Mouse (Mus musculus) CH12.LX (cell line): ENCODE data around the gene Cidec. TPM values are rescaled to one million over a fixed set of nuclear protein-coding genes. Genes with fewer than 3 reads are reported as not detected.

ENCODE experiments used
- DNase-seq: peaks from one replicate; pipeline ENCODE4 v3.0.0-alpha.2; 2013; ENCODE audit errors: extremely low read depth
- H3K27ac ChIP-seq: 2 replicates; pipeline ENCODE4 v1.5.1; 2012; ENCODE audit warnings: low read depth, mild to moderate bottlenecking, control low read depth, moderate library complexity; ENCODE audit not compliant: insufficient read depth
- H3K27me3 ChIP-seq: replicated peaks from 2 replicates; pipeline ENCODE3; 2012; ENCODE audit warnings: inconsistent platforms
- H3K36me3 ChIP-seq, 2 experiments: replicated peaks in 1 of 2; 2 replicates each; pipeline versions ENCODE3 to v1.6.1; 2012; ENCODE audit warnings: inconsistent platforms in 1 of 2, low read length in 1 of 2, mild to moderate bottlenecking in 1 of 2, mixed read lengths in 1 of 2, moderate library complexity in 1 of 2; ENCODE audit not compliant: control insufficient read depth in 1 of 2, insufficient read depth in 1 of 2
- H3K4me1 ChIP-seq, 2 experiments: 2 replicates each; pipeline ENCODE4 v1.6.1; 2012; ENCODE audit warnings: inconsistent platforms in 1 of 2, moderate library complexity in 1 of 2; ENCODE audit not compliant: insufficient read depth in 2 of 2, control insufficient read depth in 1 of 2
- H3K4me2 ChIP-seq: 2 replicates; pipeline ENCODE4 v1.6.1; 2012; ENCODE audit warnings: low read depth, mild to moderate bottlenecking, control low read depth; ENCODE audit not compliant: poor library complexity, insufficient read depth, severe bottlenecking
- H3K4me3 ChIP-seq, 3 experiments: fragments of 150-350 bp in 1 of 3; sonication (generic) in 1 of 3; replicated peaks in 1 of 3; 2 replicates each; pipeline versions ENCODE3 to v1.5.1; 2011 to 2012; ENCODE audit warnings: low read depth in 2 of 3, low read length in 2 of 3, mild to moderate bottlenecking in 2 of 3, moderate library complexity in 2 of 3, control low read depth in 1 of 3, improper control_type of control experiment in 1 of 3, inconsistent platforms in 1 of 3, mixed read lengths in 1 of 3; ENCODE audit not compliant: poor library complexity in 1 of 3
- H3K79me2 ChIP-seq: replicated peaks from 2 replicates; pipeline ENCODE4 v1.6.1; 2012; ENCODE audit warnings: mild to moderate bottlenecking, moderate library complexity; ENCODE audit not compliant: control insufficient read depth, poor library complexity, insufficient read depth, severe bottlenecking; ENCODE audit errors: extremely low read depth
- H3K9ac ChIP-seq: 2 replicates; pipeline ENCODE4 v1.6.1; 2012; ENCODE audit warnings: low read depth, mild to moderate bottlenecking, control low read depth, moderate library complexity; ENCODE audit not compliant: insufficient read depth
- H3K9me3 ChIP-seq: replicated peaks from 2 replicates; pipeline ENCODE3; 2012; ENCODE audit warnings: low read length, inconsistent platforms, mixed read lengths
- BHLHE40 ChIP-seq: IDR thresholded peaks from 2 replicates; pipeline ENCODE4 v1.6.1; 2011; ENCODE audit warnings: mild to moderate bottlenecking, low read depth, low read length, improper control_type of control experiment
- CHD1 ChIP-seq: IDR thresholded peaks from 2 replicates; pipeline ENCODE4 v1.6.1; 2012; ENCODE audit warnings: low read depth, low read length, improper control_type of control experiment, inconsistent platforms
- CHD2 ChIP-seq: IDR thresholded peaks from 2 replicates; pipeline ENCODE4 v1.6.1; 2011; ENCODE audit warnings: low read length, improper control_type of control experiment
- ELF1 ChIP-seq: IDR thresholded peaks from 2 replicates; pipeline ENCODE4 v1.6.1; 2014; ENCODE audit warnings: low read depth, mild to moderate bottlenecking, inconsistent platforms, low read length, improper control_type of control experiment
- HCFC1 ChIP-seq: IDR thresholded peaks from 2 replicates; pipeline ENCODE4 v1.6.1; 2012; ENCODE audit warnings: low read depth, mild to moderate bottlenecking, inconsistent platforms, low read length, improper control_type of control experiment
- JUND ChIP-seq: conservative IDR thresholded peaks from 2 replicates; pipeline ENCODE4 v1.6.1; 2011; ENCODE audit warnings: low read depth, low read length, improper control_type of control experiment
- KAT2A ChIP-seq: IDR thresholded peaks from 2 replicates; pipeline ENCODE4 v1.6.1; 2012; ENCODE audit warnings: low read length, improper control_type of control experiment, inconsistent platforms; ENCODE audit not compliant: insufficient replicate concordance
- MXI1 ChIP-seq: IDR thresholded peaks from 2 replicates; pipeline ENCODE4 v1.6.1; 2011; ENCODE audit warnings: mild to moderate bottlenecking, low read depth, low read length, improper control_type of control experiment
- MYC ChIP-seq: IDR thresholded peaks from 2 replicates; pipeline ENCODE4 v1.6.1; 2011; ENCODE audit warnings: low read depth, mild to moderate bottlenecking, improper control_type of control experiment, low read length
- NELFE ChIP-seq: IDR thresholded peaks from 2 replicates; pipeline ENCODE4 v1.6.1; 2011; ENCODE audit warnings: low read depth, low read length, improper control_type of control experiment
- NRF1 ChIP-seq: IDR thresholded peaks from 2 replicates; pipeline ENCODE4 v1.6.1; 2014; ENCODE audit warnings: low read depth, mild to moderate bottlenecking, inconsistent platforms, low read length, improper control_type of control experiment, moderate library complexity
- POLR2A ChIP-seq: IDR thresholded peaks from 2 replicates; pipeline ENCODE4 v1.6.1; 2011; ENCODE audit warnings: low read depth, mild to moderate bottlenecking, improper control_type of control experiment, low read length
- POLR2AphosphoS2 ChIP-seq: IDR thresholded peaks from 2 replicates; pipeline ENCODE4 v1.6.1; 2011; ENCODE audit warnings: low read depth, low read length, improper control_type of control experiment
- SIN3A ChIP-seq: IDR thresholded peaks from 2 replicates; pipeline ENCODE4 v1.6.1; 2012; ENCODE audit warnings: low read length, improper control_type of control experiment, inconsistent platforms
- SMC3 ChIP-seq: IDR thresholded peaks from 2 replicates; pipeline ENCODE4 v1.6.1; 2011; ENCODE audit warnings: low read depth, low read length, improper control_type of control experiment
- TBP ChIP-seq: conservative IDR thresholded peaks from 2 replicates; pipeline ENCODE4 v1.6.1; 2011; ENCODE audit warnings: low read depth, low read length, improper control_type of control experiment
- TCF12 ChIP-seq: IDR thresholded peaks from 2 replicates; pipeline ENCODE4 v1.6.1; 2014; ENCODE audit warnings: low read depth, mild to moderate bottlenecking, inconsistent platforms, low read length, improper control_type of control experiment
- UBTF ChIP-seq: IDR thresholded peaks from 2 replicates; pipeline ENCODE4 v1.6.1; 2012; ENCODE audit warnings: low read depth, mild to moderate bottlenecking, inconsistent platforms, low read length, improper control_type of control experiment, moderate library complexity
- USF1 ChIP-seq: IDR thresholded peaks from 2 replicates; pipeline ENCODE4 v1.6.1; 2014; ENCODE audit warnings: low read depth, mild to moderate bottlenecking, inconsistent platforms, low read length, improper control_type of control experiment
- USF2 ChIP-seq: conservative IDR thresholded peaks from 2 replicates; pipeline ENCODE4 v1.6.1; 2011; ENCODE audit warnings: low read depth, low read length, improper control_type of control experiment
- ZMIZ1 ChIP-seq: IDR thresholded peaks from 2 replicates; pipeline ENCODE4 v1.6.1; 2012; ENCODE audit warnings: low read depth, mild to moderate bottlenecking, inconsistent platforms, low read length, improper control_type of control experiment
- ZNF384 ChIP-seq: IDR thresholded peaks from 2 replicates; pipeline ENCODE4 v1.6.1; 2012; ENCODE audit warnings: low read depth, low read length, improper control_type of control experiment, inconsistent platforms
- dilution Hi-C: fragments of 300-500 bp; cut with MboI; formaldehyde crosslinking; loops from 2 replicates; pipeline ENCODE4 v1.14.3; 2020; ENCODE audit warnings: low sequenced_read_pairs; ENCODE audit not compliant: extremely low pct_unique_long_range_greater_than_20kb, extremely low pct_ligation_motif_present
- in situ Hi-C: fragments of 300-500 bp; cut with MboI; formaldehyde crosslinking; loops from 3 replicates; pipeline ENCODE4 v1.14.3; 2019; ENCODE audit warnings: low sequenced_read_pairs, low pct_ligation_motif_present, low pct_unique_long_range_greater_than_20kb, mixed read lengths
- polyA plus RNA-seq: library from polyadenylated mRNA; unstranded; fragments of >175 nt; gene quantifications from 2 replicates; pipeline ENCODE4 v1.2.1, GENCODE M21; 2012; ENCODE audit warnings: low read depth; ENCODE audit not compliant: insufficient read length
- total RNA-seq, 2 experiments: library from RNA; depleted of rRNA; stranded (reverse); fragments of 300-350 nt in 1 of 2; fragments of >200 nt in 1 of 2; gene quantifications; 2 replicates each; pipeline ENCODE4 v1.2.3; 2012 to 2014

Cidec gene
- total and polyA plus RNA-seq, 3 experiments: not detected

GRCm38 (mm10) chr6:113377496-113378385, 57.8 kb downstream of the Cidec start, which contains the start of the genes Tada3 and Arpc4:
Gene Tada3, minus strand, starts transcription at chr6:113377883.
Gene Arpc4, plus strand, starts transcription at chr6:113378115.
- Histone ChIP-seq H3K27me3 (no peaks in the 10 kb centered on the region), H3K79me2 (peaks cover 42% of the 10 kb centered on the region), H3K36me3 (peaks cover 39 to 59% of the 10 kb centered on the region in 2 experiments), H3K4me1 (peaks cover 8 to 27% of the 10 kb centered on the region in 2 experiments; a peak in 3 of 4 replicates), H3K9me3 (no peaks in the 10 kb centered on the region), H3K4me2 (peak within 1 kb of the TSS; percentile 89), H3K27ac (peak within 1 kb of the TSS; percentile 71)
- dilution Hi-C loops: no loop called here
- TF ChIP-seq CHD2 (peak; percentile 29; the same call in 1 of the 2 replicates), TCF12 (peak; percentile 92), TBP (peak; percentile 74; the same call in 1 of the 2 replicates), HCFC1 (peak; percentile 82), CHD1 (peak; percentile 100), NELFE (peak; percentile 83), POLR2A (peak; percentile 80), UBTF (peak; percentile 54), ZMIZ1 (peak; percentile 81), SMC3 (no peak), BHLHE40 (peak; percentile 55), ZNF384 (no peak), USF1 (no peak), USF2 (no peak), SIN3A (peak; percentile 88), POLR2AphosphoS2 (peak; percentile 69; the same call in 1 of the 2 replicates), MYC (peak; percentile 41; the same call in 1 of the 2 replicates), MXI1 (peak; percentile 36), NRF1 (peak; percentile 84), ELF1 (peak; percentile 98), KAT2A (peak; percentile 42; the same call in 1 of the 2 replicates), JUND (no peak)
- TF ChIP-seq, all 38 proteins: peak for 17
- DNase-seq: peak; percentile 96
- peak within 1 kb of the TSS; percentile 90 for H3K9ac ChIP-seq
- in situ Hi-C loops: no loop called here
- H3K4me3 ChIP-seq: peak within 1 kb of the TSS; percentile 86 to 99 (median 95)
